15 mouse cellular contexts compared by ENCODE assay signal in genomic region chr4:88117942-88118341, GRCm38 (mm10).
"Had no signal": no experiment of that assay in that cellular context is flagged by ENCODE, and none has a peak within 500 bp of the region (broad histone marks: within the 10 kb centered on the region; RNA-seq: fewer than 3 reads in every experiment).

No protein-coding gene starts in this region.

- H3K27me3 ChIP-seq: intestine, embryonic 15.5 days; limb, embryonic 12.5 days; midbrain, embryonic 15.5 days; neural tube, embryonic 12.5 days had no signal

- H3K4me2 ChIP-seq: intestine, embryonic 15.5 days; limb, embryonic 12.5 days; lung, embryonic 14.5 days; midbrain, embryonic 11.5 days; midbrain, embryonic 15.5 days; neural tube, embryonic 12.5 days had no signal

- H3K9me3 ChIP-seq: intestine, embryonic 15.5 days; limb, embryonic 12.5 days; midbrain, embryonic 15.5 days; neural tube, embryonic 12.5 days had no signal

- H3K9ac ChIP-seq: intestine, embryonic 15.5 days; limb, embryonic 12.5 days; lung, embryonic 14.5 days; midbrain, embryonic 15.5 days; neural tube, embryonic 12.5 days had no signal

- H3K36me3 ChIP-seq: intestine, embryonic 15.5 days; limb, embryonic 12.5 days; midbrain, embryonic 15.5 days; neural tube, embryonic 12.5 days had no signal

- DNase-seq: kidney, adult 18-20 months; kidney, postnatal 10 days; kidney, postnatal 4 days; lung, embryonic 14.5 days; lung, postnatal 10 days; lung, postnatal 4 days; retina, postnatal 1 day; right cerebral cortex, postnatal 14 days; thymus, postnatal 4 days had no signal

- H3K4me1 ChIP-seq: intestine, embryonic 15.5 days; midbrain, embryonic 15.5 days; neural tube, embryonic 12.5 days had no signal

- ATAC-seq: intestine, embryonic 15.5 days; midbrain, embryonic 15.5 days had no signal

- H3K27ac ChIP-seq: intestine, embryonic 15.5 days; limb, embryonic 12.5 days; midbrain, embryonic 15.5 days; neural tube, embryonic 12.5 days; stomach, postnatal 0 days had no signal

- H3K4me3 ChIP-seq: intestine, embryonic 15.5 days; limb, embryonic 12.5 days; midbrain, embryonic 15.5 days; neural tube, embryonic 12.5 days had no signal
